Mouse (Mus musculus) kidney, postnatal 0 days (tissue): ENCODE measurements at regions not wholly inside any gene's neighbourhood (a gene's known extent, or its start where the extent isn't known, plus 50 kb on each side); places are given as distances from the start of the nearest gene placed in this dataset.

Experiments
- ATAC-seq: fragments of 200-750 bp; cut with Nextera tagmentation; replicated peaks from 2 replicates; pipeline ENCODE4 v1.8.0; 2017; ENCODE audit warnings: low read depth, moderate number of reproducible peaks, moderate TSS enrichment, moderate library complexity; ENCODE audit not compliant: low FRiP score
- DNase-seq: peaks from one replicate; pipeline ENCODE4 v3.0.0-alpha.2; 2016; ENCODE audit warnings: low spot score
- H3K27ac ChIP-seq: fragments of 300-500 bp; sonication (generic); 2 replicates; pipeline ENCODE4 v1.5.1; 2014; ENCODE audit warnings: mild to moderate bottlenecking
- H3K27me3 ChIP-seq: fragments of 300-500 bp; sonication (generic); 2 replicates; pipeline ENCODE4 v1.6.1; 2014; ENCODE audit warnings: low read length, mixed read lengths; ENCODE audit not compliant: insufficient read depth
- H3K36me3 ChIP-seq: fragments of 300-500 bp; sonication (generic); 2 replicates; pipeline ENCODE4 v1.6.1; 2014; ENCODE audit warnings: low read length, mixed read lengths; ENCODE audit not compliant: insufficient read depth
- H3K4me1 ChIP-seq: fragments of 300-500 bp; sonication (generic); replicated peaks from 2 replicates; pipeline ENCODE4 v1.6.1; 2014; ENCODE audit warnings: antibody characterized with exemption, low read length, mixed read lengths; ENCODE audit not compliant: insufficient read depth
- H3K4me2 ChIP-seq: fragments of 300-500 bp; sonication (generic); 2 replicates; pipeline ENCODE4 v1.6.1; 2014; ENCODE audit warnings: mild to moderate bottlenecking, low read length, moderate library complexity, mixed read lengths
- H3K4me3 ChIP-seq: fragments of 300-500 bp; sonication (generic); replicated peaks from 2 replicates; pipeline ENCODE4 v1.5.1; 2014; ENCODE audit warnings: low read depth, low read length
- H3K9ac ChIP-seq: fragments of 300-500 bp; sonication (generic); 2 replicates; pipeline ENCODE4 v1.6.1; 2014; ENCODE audit warnings: low read depth, low read length
- H3K9me3 ChIP-seq: fragments of 300-500 bp; sonication (generic); replicated peaks from 2 replicates; pipeline ENCODE4 v1.6.1; 2016; ENCODE audit warnings: low read length, inconsistent platforms, mixed read lengths
- CTCF ChIP-seq: IDR thresholded peaks from 2 replicates; pipeline ENCODE4 v1.5.1; 2016; ENCODE audit warnings: antibody characterized with exemption, low read depth, mild to moderate bottlenecking, moderate library complexity
- WGBS: fragments of 180-500 bp; shearing (Covaris S2); extraction: QIAGEN DNeasy Blood & Tissue Kit; methylation state at CpG from one replicate; pipeline ENCODE4 v1.1.7; 2014; 5-methylcytosine and 5-hydroxymethylcytosine counted together

DNA sequence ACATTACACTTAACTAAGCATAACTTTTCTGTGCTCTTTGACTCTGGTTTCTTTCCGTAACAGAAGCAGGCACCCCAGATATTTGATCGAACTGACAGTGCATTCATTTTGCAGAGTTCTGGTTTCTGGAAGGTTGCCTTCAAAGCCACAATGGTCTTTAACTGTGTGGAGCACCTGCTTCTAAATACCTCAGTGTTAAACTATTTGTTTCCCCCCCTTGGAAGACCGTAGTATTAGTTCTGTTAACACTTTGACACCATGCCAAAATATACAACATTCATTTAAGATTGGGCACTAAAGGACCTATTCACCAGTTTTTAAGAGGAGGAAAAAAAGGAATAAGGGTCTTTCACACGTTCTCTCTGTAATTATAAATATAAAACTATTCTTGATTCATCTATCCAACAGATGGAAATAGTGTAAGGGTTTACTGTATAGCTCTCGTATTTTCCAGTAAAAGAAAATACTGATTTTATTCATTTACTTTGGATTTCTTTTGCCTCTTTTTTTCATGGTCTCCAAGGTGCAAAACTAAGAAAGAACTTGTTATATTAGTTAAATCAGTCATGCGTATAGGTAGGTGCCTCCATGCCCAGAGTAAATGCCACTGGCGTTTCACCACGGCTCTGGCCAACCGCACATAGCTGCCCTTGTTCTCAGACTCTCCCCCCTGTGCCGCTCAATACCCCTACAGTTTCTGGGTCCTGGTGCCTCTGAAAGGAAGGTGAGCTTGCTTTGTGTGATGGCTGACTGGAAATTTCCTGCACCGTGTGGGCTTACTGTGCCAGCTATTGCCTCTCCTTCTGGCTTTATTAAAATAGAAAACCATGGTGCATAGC, 391.2 kb downstream of the Etnk1 start:
- H3K9ac ChIP-seq, result no peak overlapping the region
- no peaks in the 10 kb centered on the region for H3K9me3 ChIP-seq
- H3K27me3 ChIP-seq, result no peaks in the 10 kb centered on the region
- 63% methylated on average over 11 of the region's 11 CpGs for WGBS
- no peaks in the 10 kb centered on the region for H3K36me3 ChIP-seq
- no peak; the same call in 1 of the 2 replicates for ATAC-seq
- no peaks in the 10 kb centered on the region for H3K4me1 ChIP-seq
- H3K4me3 ChIP-seq, result no peak overlapping the region
- H3K4me2 ChIP-seq, result no peak overlapping the region
- no peak for TF ChIP-seq CTCF
- no peak for DNase-seq
- H3K27ac ChIP-seq, result no peak overlapping the region

DNA sequence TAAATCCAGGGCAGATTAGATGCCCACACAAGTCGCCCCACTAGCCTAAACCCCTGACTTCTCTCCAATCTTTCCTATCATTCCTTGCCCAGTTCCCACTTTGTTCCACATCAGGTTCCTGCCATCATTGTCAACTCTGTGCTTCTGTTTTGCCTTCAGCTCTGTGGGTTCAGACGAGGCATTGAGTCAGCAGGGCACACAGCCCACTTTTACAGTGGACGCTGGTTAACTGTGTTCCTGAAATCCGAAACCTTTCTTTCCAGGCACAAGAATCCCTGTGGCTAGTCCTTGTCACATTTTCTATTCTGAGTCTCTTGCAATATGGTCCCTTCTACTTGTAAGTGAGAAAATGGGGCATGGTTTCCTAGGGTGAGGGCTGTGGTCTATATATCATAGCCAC, 392.3 kb downstream of the Etnk1 start:
- H3K4me2 ChIP-seq, result no peak overlapping the region
- no peaks in the 10 kb centered on the region for H3K9me3 ChIP-seq
- 54% methylated on average over 4 of the region's 4 CpGs for WGBS
- no peak overlapping the region for H3K4me3 ChIP-seq
- H3K4me1 ChIP-seq, result no peaks in the 10 kb centered on the region
- no peak overlapping the region for H3K27ac ChIP-seq
- no peaks in the 10 kb centered on the region for H3K27me3 ChIP-seq
- TF ChIP-seq CTCF, result no peak
- ATAC-seq (no peak), DNase-seq (no peak)
- no peak overlapping the region for H3K9ac ChIP-seq
- H3K36me3 ChIP-seq, result no peaks in the 10 kb centered on the region

DNA sequence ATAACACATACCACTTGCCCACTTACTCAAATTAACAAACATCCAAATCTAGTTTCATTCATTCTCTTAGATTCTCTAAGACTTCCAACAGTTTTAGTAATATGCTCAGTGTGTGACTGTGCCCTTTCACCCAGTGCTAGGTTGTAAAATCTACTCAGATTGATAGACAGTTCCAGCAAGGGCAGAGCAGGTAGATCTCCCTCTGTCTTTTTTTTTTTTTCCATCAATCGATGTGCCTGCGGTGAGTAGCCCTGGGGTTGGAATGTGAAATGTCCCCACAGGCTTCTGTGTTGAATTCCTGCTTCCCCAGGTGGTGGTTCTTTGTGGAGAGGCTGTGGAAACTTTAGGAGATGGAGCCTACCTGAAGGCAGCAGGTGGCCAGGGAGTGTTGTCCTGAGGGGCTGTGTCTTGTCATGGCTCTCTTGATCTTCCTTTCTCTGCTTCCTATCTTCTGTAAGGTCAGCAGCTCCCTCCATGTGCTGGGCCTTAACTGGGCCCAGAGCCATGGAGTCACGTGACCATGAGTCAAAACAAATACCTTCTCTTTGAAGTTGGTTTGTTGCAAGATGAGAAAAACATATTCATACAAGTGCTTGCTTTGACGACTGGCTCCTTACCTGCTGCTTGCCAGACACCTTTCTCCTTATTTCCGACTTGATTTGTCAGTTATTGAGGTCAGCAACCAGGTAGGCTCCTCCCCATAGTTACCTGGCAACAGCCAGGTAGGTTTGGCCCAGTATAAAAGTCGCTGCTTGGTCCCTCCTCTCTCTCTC, 394.5 kb downstream of the Etnk1 start:
- no peak overlapping the region for H3K27ac ChIP-seq
- H3K9me3 ChIP-seq, result no peaks in the 10 kb centered on the region
- DNase-seq (no peak), ATAC-seq (no peak)
- no peaks in the 10 kb centered on the region for H3K4me1 ChIP-seq
- H3K9ac ChIP-seq, result no peak overlapping the region
- 68% methylated on average over 6 of the region's 6 CpGs for WGBS
- no peaks in the 10 kb centered on the region for H3K27me3 ChIP-seq
- H3K4me2 ChIP-seq, result no peak overlapping the region
- H3K4me3 ChIP-seq, result no peak overlapping the region
- TF ChIP-seq CTCF, result no peak
- H3K36me3 ChIP-seq, result no peaks in the 10 kb centered on the region

DNA sequence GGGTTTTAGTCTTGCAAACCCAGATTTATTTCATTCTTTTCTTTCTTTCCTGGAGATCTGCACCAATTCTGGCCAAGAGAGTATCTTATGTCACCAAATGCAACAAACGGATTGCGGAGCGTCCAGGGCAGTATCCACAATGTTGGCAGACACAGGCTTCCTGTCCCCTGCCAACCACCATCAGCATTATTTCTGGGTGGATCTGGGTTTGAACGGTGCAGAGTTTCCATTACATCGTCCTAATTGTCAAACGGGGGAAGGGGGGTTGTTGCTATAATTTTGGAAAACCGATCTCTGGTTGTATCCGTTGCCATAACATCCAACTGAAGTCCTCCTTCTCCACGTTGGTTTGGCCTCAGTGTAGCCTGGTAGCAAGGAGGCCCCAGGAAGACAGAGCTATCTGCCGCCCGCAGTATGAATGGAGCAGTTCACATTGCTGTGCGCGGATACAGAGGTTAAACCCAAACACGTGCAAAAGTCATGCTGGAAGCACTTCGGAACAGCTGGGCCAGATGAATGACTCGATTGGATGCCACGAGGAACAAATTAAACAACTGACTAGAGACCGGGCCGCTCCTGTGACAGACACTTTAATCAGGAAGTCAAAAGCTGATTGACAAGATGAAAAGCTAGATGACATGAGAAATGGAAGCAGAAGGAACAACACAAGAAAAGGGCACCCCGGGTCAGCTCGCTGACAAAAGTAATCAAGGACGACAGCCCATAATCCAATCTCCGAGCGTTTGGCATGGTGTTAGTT, 404.5 kb downstream of the Etnk1 start:
- no peak overlapping the region for H3K4me2 ChIP-seq
- H3K4me1 ChIP-seq, result no peaks in the 10 kb centered on the region
- no peaks in the 10 kb centered on the region for H3K36me3 ChIP-seq
- DNase-seq, result no peak
- H3K9ac ChIP-seq, result no peak overlapping the region
- no peak overlapping the region for H3K4me3 ChIP-seq
- H3K27ac ChIP-seq, result no peak overlapping the region
- WGBS, result 79% methylated on average over 24 of the region's 24 CpGs
- no peaks in the 10 kb centered on the region for H3K9me3 ChIP-seq
- TF ChIP-seq CTCF, result no peak
- ATAC-seq, result no peak
- no peaks in the 10 kb centered on the region for H3K27me3 ChIP-seq

DNA sequence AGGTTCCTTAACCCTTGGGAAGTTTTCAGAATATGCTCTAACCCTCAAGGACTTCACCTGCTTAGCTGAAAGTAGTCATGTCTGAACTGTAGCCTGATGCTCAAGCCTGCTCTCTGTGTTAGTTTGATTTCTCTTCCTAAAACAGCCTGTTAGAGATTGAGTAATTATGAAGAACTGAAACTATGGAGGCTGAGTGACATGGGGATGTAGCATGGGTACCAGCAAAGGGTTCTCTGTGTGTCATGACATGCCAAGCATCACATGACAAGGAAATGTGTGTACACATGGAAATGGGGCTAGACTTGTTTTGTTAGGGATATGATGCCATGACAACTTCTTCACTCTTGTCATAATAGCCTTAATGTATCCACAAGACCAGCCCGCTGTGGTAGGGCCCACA, 412.2 kb downstream of the Etnk1 start:
- ATAC-seq (no peak), DNase-seq (no peak)
- H3K9me3 ChIP-seq, result no peaks in the 10 kb centered on the region
- no peaks in the 10 kb centered on the region for H3K36me3 ChIP-seq
- H3K4me3 ChIP-seq, result no peak overlapping the region
- H3K4me1 ChIP-seq, result no peaks in the 10 kb centered on the region
- 71% methylated on average over 1 of the region's 1 CpGs for WGBS
- no peak overlapping the region for H3K27ac ChIP-seq
- no peak for TF ChIP-seq CTCF
- H3K4me2 ChIP-seq, result no peak overlapping the region
- no peak overlapping the region for H3K9ac ChIP-seq
- no peaks in the 10 kb centered on the region for H3K27me3 ChIP-seq

DNA sequence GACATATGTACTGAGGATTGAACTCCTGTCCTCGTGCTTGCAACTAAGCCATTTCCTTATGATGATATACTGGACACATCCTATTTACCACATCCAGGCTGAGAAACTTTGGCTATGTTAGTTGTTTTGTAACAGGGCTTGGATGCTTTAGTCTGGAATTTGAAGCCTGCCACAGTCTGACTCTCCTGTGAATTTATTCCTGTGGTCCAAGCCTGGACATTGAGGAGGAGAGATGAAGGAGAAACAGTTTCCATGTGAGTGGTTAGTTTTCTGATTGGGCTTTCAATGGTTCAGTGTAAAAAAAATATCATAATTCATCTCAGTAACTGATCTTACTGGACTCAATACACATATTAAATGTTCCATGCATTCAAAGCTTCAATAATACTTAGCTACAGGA, 422.6 kb downstream of the Etnk1 start:
- Histone ChIP-seq H3K36me3 (no peaks in the 10 kb centered on the region), H3K4me1 (no peaks in the 10 kb centered on the region), H3K27ac (no peak overlapping the region), H3K4me2 (no peak overlapping the region), H3K9ac (no peak overlapping the region), H3K4me3 (no peak overlapping the region), H3K27me3 (no peaks in the 10 kb centered on the region), H3K9me3 (no peaks in the 10 kb centered on the region)
- no peak for TF ChIP-seq CTCF
- 59% methylated on average over 1 of the region's 1 CpGs for WGBS
- ATAC-seq, result no peak
- no peak for DNase-seq
